Mouse (Mus musculus) c-Kit-positive CD71-positive TER-119-negative erythroid progenitor cells, embryonic 14.5 days (primary cell): ENCODE results near the gene Efcc1.
"Not testable (repeated sequence)": the region's sequence is repeated elsewhere in the genome, so short reads cannot be mapped to it uniquely, and the experiment has no call there.

ENCODE experiments used
- DNase-seq: peaks from one replicate; pipeline ENCODE4 v3.0.0-alpha.2; 2013; ENCODE audit warnings: low read depth

Gene Efcc1

DNA sequence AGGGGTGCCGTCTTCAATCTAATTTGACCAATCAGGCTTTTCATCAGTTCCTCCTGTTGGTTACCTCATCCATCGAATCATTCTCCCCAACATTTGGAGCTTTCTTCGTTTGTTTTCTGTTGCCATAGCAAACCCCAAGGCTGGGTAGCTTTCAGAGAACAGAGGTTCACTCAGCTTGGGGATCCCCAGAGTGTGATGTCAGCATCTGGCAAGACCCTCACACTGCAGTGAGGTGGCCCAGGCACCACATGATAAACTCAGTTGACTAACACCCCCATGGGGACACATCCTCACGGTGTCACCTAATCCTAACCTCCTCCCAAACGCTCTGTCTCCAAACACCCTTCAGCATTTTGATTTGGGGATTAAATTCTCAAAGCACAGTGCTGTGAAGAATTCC, 12.6 kb downstream of the Efcc1 start:
- DNase-seq, result no peak

DNA sequence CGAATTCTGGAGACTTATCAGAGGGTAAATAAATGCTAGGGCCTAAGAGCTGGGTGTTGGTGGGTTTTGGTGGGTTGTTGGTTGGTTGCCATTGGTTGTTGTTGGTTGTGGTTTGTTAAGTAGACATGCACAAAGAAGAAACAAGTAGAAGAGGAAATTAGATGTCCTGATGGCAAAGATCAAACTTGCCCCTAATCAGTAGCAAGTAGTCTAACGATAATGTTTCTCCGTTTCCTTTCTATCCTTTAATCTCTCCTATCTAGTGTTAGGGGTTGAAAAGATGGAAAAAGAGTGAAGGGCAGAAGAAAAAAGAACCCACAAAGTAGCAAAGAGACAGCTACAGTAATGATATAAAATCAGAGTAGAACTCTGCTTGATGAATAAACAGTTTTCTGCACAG, 14.0 kb downstream of the Efcc1 start:
- no peak for DNase-seq

DNA sequence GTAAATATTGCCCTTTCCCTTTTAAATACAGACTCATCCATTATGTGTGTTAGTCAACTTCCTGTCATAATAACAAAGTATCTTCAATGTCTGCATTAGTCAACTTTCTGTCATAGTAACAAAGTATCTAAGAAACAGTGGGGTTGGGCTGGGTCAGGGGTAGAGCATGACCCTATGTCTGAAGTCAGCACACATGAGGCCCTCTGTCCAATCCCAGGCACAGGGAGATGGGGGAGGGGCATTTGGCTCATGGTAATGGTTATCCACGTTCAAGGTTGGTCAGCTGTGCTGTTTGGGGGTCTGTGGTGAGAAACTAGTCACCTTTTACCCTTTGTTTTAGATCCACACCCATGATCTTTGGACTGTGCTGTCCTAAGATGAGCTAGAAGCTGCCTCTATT, 14.6 kb downstream of the Efcc1 start:
- DNase-seq, result no peak

DNA sequence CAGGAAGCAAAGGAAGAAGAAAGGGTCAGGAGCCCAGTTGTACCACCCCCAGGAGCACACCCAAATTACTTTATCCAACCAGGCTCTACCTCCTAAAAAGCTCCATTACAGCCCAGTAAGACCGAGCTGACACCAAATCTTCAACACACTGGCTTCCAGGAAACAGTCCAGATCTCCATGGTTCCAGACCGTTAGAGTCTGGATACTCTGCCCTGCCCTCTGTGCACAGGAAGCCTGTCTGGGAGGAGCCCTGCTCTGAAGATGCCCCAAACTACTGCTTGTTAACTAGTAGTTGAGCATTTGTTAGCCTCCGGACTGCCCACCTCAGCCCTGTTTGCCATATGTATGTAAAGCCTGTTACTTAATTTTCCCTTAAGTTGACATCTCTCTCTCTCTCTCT, 15.4 kb downstream of the Efcc1 start:
- no peak for DNase-seq

DNA sequence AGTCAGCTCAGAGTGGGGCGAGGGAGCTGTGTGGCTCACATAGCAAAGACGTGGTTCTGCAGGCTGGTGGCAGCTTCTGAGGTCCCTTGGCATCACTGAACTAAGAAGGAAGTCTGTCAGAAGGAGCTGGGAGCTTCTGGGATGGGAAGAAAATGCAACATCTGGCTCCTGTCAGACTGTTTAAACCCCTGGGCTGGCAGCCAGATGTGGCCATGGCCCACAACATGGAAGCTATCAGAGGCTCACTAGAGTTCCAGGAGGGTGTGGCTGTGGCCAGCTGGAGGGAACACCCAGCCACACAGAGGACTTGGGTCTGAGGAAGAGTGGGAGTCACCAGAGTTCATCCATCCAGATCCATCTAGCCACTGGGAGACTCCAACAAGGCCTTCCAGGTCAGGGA, 16.2 kb downstream of the Efcc1 start:
- no peak for DNase-seq

DNA sequence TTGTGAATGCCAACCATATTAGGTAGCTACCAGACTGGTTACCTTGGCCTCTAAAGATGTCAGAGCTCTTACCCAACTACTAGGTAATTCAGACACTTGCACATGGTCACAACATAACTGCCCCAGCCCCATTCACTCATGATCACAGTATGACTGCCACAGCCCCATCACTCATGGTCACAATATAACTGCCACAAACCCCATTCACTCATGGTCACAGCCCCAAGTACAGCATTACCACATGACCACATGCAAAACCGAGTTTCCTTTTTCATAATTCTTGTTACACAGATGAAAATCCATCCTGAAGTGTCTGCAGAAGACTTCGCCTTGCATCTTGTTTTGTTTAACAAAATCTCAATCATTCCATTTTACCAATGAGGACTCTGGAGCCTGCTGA, 17.4 kb downstream of the Efcc1 start:
- DNase-seq, result no peak

DNA sequence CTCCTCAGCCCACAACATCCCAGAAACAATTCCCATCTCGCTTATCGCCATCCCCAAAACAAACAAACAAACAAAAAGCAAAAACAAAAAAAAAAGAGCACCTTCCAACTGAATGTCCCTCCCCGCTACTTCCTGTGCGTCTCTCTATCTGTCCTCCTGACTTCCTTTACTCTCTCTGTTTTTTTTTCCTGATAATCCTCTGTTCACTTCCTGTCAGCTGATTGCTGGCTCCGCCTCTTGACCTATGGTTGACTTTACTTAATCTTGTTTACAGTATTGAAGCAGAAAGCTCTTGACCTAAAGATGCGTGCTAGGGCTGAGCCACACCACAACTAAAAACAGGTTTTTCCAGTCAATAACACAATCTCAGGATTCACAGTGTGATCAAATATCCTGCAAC, 17.9 kb downstream of the Efcc1 start:
- DNase-seq, result no peak

DNA sequence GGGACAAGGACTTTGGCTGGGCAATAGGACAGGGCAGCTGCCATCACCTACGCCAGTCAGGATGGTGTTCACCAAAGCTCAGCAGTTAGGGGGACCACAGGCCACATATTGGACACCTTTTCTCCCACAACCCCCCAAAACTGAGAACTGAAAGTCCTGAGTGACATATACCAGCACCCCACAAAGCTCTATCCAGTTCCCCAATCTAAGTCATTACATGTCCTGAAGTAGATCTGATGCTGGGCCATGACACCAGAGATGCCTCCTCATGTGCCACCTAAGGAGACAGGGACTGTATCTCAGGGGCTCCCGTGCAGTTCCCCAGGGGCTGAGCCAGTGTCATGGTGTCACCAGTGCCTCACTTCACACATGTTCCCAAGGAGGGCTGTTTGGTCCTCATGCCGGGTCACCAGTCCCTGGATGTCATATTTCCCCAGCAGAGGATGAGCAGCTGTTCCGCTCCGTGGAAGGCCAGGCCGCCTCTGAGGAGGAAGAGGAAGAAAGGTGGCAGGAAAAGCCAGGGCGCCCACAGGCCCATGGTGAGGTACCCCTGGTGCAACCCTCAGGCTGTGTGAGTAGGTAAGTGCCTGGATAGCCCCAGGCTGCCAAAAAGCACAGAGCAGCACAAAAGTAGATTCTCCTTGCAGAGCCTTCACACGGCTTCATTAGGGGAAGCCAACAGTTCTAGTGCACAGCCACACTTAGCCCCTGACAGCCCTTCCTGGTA, 19.7 kb downstream of the Efcc1 start:
- DNase-seq, result no peak

DNA sequence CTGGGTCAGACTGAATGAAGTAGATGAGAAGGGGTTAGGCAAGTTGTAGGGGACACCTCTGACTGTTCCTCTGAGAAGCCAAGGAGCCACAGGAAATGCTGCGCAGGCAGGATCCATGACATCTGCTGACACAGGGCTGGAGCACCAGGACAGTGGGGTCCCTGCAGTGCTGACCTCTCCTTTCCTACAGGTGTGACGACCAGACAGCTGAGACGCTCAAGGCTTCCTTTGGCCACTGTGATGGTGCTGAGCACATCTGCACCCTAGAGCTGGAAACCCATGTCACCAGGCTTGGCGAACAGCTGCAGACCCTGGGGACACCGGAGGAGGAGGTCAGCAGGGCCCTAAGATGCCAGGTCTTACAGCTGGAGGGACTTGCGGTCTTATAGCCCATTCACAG, 20.9 kb downstream of the Efcc1 start:
- no peak for DNase-seq

DNA sequence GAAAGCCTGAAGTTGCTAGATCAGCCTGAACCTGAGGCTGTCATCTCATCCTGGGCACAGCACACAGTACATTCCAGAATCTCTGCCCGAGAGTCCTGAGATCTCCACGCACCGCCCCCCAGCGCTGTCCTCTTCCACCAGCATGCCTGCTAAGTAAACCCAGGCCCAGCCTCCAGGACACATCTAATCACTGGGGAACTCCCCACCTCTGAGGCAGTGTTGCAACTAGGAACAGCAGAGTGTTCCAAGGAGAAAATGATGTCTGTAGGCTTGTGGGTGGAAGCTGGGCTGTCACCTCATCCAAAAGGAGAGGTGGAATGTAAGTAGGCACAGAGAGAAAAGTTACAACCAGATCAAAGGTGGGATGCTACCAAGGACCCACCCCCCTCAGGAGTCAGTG, 24.5 kb downstream of the Efcc1 start:
- no peak for DNase-seq

DNA sequence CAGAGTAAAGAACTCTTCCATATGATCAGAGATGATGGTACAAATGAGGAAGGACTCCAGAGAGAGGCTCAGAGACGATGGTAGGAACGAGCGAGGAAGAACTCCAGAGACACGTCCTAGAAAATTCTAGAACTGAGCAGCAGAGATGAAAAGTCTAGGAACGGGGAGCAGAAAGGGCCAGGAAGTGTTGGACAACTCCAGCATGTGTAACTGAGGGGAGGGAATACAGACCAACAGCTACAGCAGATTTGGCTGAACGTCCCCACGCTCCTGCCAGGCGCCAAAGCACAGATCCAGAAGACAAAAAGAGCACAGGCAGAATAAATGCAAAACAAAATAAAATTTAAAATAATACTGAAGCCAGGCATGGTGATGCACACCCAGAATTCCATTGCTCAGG, 26.2 kb downstream of the Efcc1 start:
- DNase-seq, result no peak

DNA sequence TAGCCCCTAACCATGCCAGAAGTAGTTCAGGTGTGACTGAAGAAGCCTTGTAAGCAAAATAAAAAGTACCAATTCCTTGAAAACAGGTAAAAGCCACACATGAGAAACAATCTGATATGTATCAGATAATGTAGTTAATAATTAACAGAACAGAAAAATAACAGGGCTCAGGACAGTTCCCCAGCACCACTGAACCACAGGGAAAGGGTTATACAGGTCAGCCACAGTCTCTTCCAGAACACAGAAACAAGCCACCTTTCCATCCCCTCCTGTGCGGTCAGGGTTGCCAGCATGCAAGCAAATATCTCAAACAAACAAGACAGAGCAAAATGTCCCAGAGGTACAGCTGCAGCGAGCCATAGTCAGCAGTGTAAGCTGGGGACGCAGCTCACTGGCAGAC, 28.7 kb downstream of the Efcc1 start:
- no peak for DNase-seq

DNA sequence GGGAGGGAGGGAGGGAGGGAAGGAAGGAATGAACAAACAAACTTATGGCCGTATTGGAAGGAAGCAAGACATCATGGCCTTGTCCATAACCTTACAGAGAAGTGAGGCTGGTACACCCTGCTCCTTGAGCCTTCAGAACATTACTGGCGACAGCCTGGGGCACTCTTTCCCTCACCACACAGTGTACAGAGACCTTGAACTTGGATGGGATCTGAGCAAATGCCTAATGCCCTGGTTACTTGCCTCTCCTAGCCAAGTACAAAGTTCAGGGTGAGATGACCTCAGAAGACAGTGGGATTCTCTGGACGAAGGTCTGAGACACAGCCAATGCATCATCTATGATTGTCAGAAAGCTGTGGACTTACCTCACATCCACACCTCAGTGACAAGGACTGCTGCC, 29.2 kb downstream of the Efcc1 start:
- DNase-seq, result no peak

DNA sequence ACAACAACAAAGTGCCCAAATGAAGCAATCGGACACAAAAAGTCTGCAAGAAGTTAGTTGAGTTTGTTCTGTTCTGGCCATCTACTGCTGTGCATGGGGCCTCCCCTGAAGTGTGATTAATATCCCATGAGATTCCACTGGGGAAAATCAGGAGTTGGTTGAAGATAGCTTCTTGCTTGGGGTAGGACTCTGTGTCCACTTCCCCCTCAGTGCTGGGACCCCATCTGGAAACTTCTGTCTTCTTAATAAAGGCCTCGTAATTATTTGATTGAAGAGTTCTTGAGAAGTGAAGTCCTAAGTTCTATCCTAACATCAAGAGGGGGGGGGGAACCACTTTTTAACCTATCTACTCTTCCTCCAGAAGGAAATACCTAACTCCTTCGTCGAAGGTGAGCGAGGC, 31.5 kb downstream of the Efcc1 start:
- DNase-seq, result no peak

DNA sequence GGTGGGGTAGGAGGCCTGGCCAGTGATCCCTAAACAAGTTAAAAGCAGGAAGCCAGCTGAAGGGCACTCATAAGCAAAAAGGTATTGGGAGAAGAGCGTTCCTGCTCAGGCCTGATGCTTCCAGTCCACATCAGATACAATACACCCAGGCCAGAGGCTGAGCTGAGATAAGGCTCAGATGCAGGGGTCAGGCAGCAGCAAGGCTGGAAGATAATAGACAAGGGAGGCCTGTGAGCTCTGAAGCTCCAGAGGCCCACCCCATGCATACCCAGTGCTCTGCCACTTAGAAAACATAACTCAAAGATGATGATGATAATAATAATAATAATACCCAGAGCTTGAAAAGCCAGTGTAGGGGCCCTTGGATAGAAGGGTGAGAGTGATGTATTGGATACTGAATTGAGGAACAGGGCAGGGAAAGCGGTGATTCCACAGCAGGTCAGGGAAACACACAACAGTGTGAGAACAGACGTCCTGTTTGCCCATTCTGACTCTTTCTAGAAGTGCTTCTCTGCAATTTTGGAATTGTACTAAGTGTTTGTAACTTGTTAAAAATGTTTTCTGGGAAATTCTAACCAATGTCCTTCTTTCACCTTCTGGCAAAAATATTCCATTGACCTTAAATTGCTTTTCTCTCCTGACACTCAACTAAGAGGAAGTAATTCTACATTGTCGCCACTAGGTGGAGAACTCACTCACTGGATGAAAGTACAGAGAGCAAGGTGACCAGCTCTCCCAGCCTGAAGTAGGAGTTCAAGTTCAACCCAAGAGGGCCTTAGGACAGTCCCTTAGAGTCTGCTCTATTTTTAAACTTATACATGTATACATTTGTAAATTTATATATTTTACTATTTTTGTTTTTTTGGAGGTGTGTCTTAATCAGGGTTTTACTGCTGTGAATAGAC, 33.0 kb downstream of the Efcc1 start:
- peak; percentile 58 for DNase-seq

DNA sequence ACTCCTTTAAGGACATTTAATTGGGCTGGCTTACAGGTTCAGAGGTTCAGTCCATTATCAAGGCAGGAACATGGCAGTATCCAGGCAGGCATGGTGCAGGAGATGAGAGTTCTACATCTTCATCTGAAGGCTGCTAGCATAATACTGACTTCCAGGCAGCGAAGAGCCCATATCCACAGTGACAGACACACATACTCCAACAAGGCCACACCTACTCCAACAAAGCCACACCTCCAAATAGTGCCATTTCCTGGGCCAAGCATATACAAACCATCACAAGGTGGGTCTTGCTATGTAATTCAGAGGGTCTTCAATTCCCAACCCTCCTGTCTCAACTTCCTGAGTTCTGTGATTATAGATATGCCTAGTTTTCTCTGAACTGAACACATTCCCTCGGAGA, 33.6 kb downstream of the Efcc1 start:
- not testable (repeated sequence) for DNase-seq

DNA sequence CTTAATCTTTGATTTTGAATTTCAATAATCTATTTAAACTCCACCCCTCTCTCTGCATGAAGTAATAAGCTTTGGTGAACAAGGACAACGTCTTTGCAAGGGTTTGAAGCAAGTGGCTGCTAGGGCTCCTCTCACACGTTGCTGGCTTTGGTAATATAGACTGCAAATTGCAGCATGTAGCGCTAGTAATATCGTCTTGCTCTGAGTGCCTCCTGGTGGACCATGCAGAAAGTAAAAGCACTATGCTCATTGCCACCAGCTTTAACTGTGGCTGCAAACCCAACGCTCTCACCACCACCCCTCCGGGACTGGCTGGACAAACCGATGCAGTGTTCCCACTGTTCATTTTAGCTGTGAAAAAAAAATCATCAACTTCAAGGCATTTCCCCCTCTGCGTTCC, 40.0 kb downstream of the Efcc1 start:
- no peak for DNase-seq

DNA sequence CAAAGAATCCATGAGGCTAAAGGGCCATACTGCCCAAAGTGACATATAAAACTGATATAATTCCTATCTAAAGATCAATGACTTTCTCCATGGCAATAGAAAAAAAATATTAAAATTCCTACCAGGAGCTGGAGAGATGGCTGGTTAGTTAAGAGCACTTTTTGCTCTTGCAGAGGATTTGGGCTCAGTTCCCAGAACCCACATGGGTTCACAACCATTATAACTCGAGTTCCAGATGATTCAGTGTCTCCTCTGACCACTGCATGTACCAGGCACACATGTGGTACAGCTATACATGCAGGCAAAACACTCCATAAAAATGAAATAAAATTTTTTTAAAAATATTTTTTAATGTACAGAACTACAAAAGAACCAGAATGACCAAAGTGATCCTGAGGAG, 43.8 kb downstream of the Efcc1 start:
- DNase-seq, result no peak

DNA sequence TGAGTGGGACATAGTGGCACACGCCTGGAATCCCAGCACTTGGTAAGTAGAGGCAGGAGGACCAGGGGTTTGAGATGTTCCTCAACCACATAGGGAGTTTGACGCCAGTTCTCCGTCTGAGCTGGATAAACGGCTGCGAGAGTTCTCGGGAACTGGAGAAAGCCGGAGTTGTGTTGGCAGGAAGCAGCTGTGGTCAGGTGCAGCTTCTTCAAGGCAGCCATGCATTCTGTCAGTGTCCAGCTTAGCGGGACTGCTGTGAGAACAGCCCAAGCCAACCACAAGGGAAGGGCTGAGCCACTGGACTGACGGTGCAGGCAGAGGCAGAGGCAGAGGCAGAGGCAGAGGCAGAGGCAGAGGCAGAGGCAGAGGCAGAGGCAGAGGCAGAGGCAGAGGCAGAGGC, 44.2 kb downstream of the Efcc1 start:
- DNase-seq, result no peak

DNA sequence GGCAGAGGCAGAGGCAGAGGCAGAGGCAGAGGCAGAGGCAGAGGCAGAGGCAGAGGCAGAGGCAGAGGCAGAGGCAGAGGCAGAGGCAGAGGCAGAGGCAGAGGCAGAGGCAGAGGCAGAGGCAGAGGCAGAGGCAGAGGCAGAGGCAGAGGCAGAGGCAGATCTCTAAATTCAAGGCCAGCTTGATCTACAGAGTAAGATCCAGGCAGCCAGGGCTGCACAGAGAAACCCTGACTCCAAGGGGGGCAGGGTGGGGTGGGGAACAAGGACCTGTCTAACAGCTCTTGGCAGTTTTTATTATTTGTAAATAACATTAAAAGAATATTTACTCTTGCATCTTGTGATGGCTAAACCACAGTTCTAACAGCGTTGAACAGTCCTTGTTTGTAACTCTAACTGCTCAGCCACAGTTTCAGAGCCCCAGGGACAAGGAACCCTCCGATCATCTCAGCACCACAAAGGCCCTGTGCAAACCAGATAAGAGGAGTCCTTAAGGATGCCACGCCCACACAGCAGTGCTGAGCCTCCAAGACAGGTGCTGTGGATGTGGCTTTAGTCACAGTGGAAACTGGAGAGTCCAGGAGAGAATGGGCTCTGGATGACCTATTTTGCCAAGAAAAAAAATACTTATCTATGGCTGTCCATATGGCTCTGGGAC, 45.0 kb downstream of the Efcc1 start:
- DNase-seq, result peak; percentile 94

DNA sequence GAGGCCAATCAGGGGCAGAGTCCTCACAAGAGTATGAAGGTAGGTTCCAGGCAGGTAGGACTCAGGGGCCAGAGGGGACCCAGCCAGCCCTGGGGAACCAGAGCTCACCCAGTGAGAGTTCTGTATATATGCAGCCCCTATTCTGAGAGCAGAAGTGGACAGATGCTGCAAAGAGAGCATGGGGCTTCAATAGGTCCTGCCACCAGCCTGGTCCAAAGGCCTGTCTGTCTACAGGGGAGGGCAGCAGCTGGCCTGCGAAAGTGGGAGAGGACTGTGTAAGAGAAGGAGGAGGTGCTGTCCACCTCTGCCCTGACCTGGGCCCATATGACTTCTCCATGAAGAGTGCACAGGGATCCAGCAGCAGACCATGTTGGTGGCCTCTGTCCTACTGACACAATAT, 46.0 kb downstream of the Efcc1 start:
- DNase-seq, result no peak

DNA sequence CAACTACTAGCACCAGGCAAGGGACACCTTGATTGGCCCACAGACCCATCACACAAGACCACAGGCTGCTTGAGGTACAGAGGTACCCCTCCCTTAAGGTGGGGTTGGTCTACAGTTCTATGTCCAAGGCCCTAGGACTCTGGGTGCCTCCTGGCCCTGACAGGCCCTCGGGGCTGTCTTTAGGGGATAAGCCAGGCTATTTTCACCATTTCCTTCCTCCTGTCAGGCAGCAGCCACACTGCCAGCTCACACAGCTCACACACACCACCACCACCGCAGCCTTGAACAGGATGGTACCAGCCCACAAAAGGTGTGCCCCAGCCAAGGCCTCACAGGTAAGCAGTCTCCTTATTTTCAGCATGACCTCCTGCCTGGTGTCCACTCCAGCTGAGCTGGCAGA, 47.2 kb downstream of the Efcc1 start, which contains the start of gene Gp9:
Gene Gp9, plus strand, starts transcription at position 231 of the 400 bp plus-strand sequence.
- DNase-seq, result no peak
